Mouse (Mus musculus): ENCODE results near the gene Sppl3.

Gene Sppl3

GRCm38 (mm10) chr5:115010577-115011216 lies at the start of gene Sppl3:
Gene Sppl3 (plus strand): TSS chr5:115011137.
- peak; percentile 93 for DNase-seq (ENCODE audit: low spot score)

GRCm38 (mm10) chr5:114961590-114962360 lies 49.2 kb upstream of the Sppl3 start:
- DNase-seq (ENCODE audit: low spot score), result no peak

GRCm38 (mm10) chr5:114964315-114964966 lies 46.5 kb upstream of the Sppl3 start:
- no peak for DNase-seq (ENCODE audit: low spot score)

- DNase-seq (ENCODE audit: low spot score), result no peak
Observed at GRCm38 (mm10) chr5:114964967-114965898, 45.7 kb upstream of the Sppl3 start.

GRCm38 (mm10) chr5:114967523-114968268 lies 43.2 kb upstream of the Sppl3 start:
- DNase-seq (ENCODE audit: low spot score), result no peak

- no peak for DNase-seq (ENCODE audit: low spot score)
Observed at GRCm38 (mm10) chr5:114968651-114969050, 42.3 kb upstream of the Sppl3 start.

GRCm38 (mm10) chr5:114969064-114969463 lies 41.9 kb upstream of the Sppl3 start:
- no peak for DNase-seq (ENCODE audit: low spot score)

GRCm38 (mm10) chr5:114969609-114970215 lies 41.2 kb upstream of the Sppl3 start:
- DNase-seq (ENCODE audit: low spot score), result no peak

GRCm38 (mm10) chr5:114970824-114971227 lies 40.1 kb upstream of the Sppl3 start, which contains the start of gene Hnf1a:
Gene Hnf1a (minus strand): TSS chr5:114971094.
- DNase-seq (ENCODE audit: low spot score), result no peak

- no peak for DNase-seq (ENCODE audit: low spot score)
Observed at GRCm38 (mm10) chr5:114972201-114972600, 38.7 kb upstream of the Sppl3 start.

GRCm38 (mm10) chr5:114973131-114973530 lies 37.8 kb upstream of the Sppl3 start:
- DNase-seq (ENCODE audit: low spot score), result no peak

- DNase-seq (ENCODE audit: low spot score), result no peak
Observed at GRCm38 (mm10) chr5:114976935-114977334, 34.0 kb upstream of the Sppl3 start.

GRCm38 (mm10) chr5:114978473-114978872 lies 32.5 kb upstream of the Sppl3 start:
- DNase-seq (ENCODE audit: low spot score), result no peak

GRCm38 (mm10) chr5:114978888-114979249 lies 32.1 kb upstream of the Sppl3 start:
- DNase-seq (ENCODE audit: low spot score), result no peak

GRCm38 (mm10) chr5:114979250-114980121 lies 31.5 kb upstream of the Sppl3 start:
- peak; percentile 68 for DNase-seq (ENCODE audit: low spot score)

- no peak for DNase-seq (ENCODE audit: low spot score)
Observed at GRCm38 (mm10) chr5:114980122-114980748, 30.7 kb upstream of the Sppl3 start.

- DNase-seq (ENCODE audit: low spot score), result no peak
Observed at GRCm38 (mm10) chr5:114982001-114982400, 28.9 kb upstream of the Sppl3 start.

- DNase-seq (ENCODE audit: low spot score), result no peak
Observed at GRCm38 (mm10) chr5:114985074-114985473, 25.9 kb upstream of the Sppl3 start.

GRCm38 (mm10) chr5:114996447-114996846 lies 14.5 kb upstream of the Sppl3 start:
- DNase-seq (ENCODE audit: low spot score), result no peak
